Mouse (Mus musculus): ENCODE measurements around the gene Inpp4b.

DNA sequence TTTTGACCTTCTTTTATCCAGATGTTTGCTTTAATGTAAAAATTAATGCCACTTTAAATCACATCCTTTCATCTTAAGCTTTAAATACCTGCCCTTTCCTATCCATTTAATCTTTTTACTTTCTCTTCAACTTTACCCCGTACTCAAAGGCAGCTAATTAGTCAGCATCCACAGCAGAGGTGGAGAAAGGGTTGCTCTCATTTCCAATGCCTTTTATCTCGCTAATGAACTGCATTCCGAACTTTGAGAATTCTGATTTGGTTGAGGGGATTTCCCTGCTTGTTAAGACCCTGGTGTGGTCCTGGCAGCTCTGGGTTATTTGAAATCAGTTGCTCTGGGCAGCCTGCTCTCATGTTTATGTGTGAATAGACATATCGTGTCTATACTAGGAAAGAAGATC is 185.3 kb downstream of the Inpp4b start:
- TF ChIP-seq CTCF (IDR thresholded peaks at IDR 0.05; ENCODE audit: low read depth, low read length), result no peak
- TF ChIP-seq TAL1 (conservative IDR thresholded peaks at IDR 0.05; ENCODE audit: low read depth, low read length), result no peak
- no peak for TF ChIP-seq POLR2AphosphoS5 (IDR thresholded peaks at IDR 0.05; ENCODE audit: insufficient replicate concordance, low read depth, low read length)

Measured in G1E (cell line).